Mouse (Mus musculus) megakaryocyte-erythroid progenitor cell, adult 5 weeks (primary cell): ENCODE data around the gene Stk11ip. TPM values are rescaled to one million over a fixed set of nuclear protein-coding genes. Genes with fewer than 3 reads are reported as not detected.

Experiments
- polyA plus RNA-seq: library from polyadenylated mRNA; stranded (reverse); fragments of >175 nt; gene quantifications from 2 replicates; pipeline ENCODE4 v1.2.3, GENCODE M21; 2012

Gene Stk11ip
- 116 and 118 TPM in 2 replicates for polyA plus RNA-seq

DNA sequence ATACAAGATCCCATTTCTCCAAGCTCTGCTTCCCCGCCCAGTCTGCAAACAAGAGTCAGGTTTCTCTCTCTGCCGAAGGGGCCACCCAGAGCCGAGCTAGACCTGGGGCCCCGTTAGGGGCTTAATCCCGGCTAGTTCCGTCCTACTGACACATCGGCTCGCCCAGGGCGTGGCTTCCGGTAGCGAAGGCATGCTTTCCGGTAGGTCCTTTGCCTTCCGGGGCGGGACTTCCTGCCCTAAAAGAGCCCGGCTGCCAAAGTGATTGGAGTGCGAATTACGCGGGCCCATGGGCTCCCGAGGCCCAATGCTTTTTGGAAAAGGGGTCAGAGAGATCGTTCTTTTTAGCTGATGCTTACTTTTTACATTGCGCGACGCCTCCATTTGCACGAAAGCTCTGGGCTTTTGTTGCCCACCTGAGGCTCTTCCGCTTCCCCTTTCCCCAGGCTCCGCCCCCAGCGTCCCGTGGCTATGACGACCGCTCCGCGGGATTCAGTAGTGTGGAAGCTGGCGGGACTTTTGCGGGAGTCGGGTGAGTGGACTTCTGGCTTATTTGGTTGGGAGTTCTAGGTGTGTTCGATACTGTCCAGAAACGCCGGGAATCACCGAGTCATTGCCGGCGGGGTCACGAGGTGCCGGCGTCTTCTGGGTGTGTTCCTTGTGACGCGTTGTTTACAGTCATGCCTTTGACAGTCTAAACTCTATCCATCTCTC is at the start of gene Stk11ip:
Gene Stk11ip (plus strand): TSS at position 209 of the 711 bp plus-strand sequence.

DNA sequence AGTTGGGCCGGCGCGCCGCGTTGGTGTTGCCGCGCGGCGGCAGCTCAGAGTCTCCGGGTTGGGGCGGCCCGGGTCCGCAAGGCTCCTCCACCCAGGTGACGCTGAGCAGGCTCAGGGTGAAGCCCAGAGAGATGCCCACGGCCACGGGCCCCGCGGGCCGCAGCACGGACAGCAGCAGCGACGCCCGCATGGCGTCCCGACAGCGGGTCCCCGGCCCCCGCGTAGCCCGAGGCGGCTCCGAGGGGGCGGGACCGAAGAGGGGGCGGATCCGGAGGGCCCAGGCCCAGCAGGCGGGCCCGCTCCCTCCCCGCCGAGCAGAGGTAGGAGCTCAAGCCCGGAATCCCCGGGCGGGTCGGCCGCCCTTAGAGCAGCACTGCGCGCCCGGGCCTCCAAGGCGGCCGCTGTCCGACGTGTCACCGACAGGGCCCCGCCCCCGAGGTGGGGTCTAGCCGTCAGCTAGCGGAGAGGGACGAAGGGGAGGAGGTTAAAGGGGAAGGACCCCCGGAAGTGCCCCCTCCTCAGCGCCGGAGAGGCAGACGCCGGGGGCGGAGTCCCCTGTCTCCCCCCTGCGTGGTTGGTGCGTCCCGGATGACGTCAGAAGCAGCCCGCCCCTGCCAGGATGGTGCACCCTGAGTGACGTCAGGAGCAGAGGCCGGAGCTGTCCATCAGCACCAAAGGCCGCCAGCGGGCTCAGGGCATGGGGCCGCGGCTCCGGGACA is 42.3 kb upstream of the Stk11ip start, which contains the start of the genes Chpf and Tmem198:
Gene Chpf (minus strand): TSS at position 392 of the 719 bp plus-strand sequence.
Gene Tmem198 (plus strand): TSS at position 617 of the 719 bp plus-strand sequence.

DNA sequence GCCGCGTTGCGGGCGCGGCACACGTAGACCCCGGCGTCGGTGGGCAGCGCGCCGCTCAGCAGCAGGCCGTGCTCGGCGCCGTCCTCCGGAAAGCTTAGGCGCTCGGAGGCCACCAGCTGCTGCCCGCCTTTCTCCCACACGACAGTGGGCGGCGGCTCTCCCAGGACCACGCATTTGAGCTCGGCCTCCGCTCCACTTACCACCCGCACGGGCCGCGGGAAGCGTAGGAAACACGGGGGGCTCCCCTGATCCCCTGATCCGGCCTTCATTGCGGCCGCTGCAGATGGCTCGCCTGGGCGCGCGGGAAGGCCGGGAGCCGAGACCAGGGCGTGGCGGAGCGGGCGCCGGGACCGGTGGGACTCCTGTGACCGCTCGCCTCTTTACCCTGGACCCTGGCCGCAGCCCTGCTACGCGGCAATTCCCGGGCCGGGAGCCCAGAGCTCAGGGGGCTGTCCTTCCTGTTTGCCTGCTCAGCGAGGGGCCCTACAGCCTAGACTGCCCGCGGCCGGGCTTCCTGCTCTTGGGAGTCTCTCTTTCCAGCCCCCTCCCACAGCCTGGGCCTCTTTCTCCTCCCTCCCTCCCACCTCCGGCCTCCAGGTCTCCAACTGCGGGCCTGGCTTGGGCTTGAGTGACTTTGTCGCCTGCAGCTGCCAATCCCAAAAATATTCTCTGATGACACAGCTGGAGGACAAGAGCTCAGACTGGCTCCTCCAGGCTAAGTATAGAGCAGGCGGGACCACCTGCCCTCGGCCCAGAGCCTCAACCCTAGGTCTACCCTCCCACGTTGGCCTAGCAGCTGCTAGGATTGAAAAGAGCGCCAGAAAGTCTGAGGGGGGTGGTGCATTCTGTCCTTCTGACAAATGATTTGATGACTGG is 15.1 kb upstream of the Stk11ip start, which contains the start of gene Obsl1:
Gene Obsl1 (minus strand): TSS at position 497 of the 876 bp plus-strand sequence.

DNA sequence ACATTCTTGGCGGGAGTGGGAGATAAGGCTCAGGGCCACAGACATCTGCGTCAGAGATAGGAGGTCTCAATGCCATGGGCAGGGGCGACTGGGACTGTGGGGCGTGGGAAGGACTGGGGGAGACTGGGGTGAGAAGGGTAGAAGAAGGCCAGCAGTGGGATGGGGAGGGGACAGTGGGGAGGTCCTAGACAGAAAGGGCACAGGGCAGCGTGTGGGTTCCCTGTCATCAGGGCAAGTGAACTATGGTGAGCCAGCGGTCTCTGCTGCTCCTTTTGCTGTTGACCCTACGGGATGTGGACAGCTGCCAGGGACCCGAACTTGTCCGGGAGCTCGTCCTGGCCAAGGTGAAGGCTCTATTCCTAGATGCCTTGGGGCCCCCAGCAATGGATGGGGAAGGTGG is 14.3 kb upstream of the Stk11ip start, which contains the start of gene Inha:
Gene Inha (plus strand): TSS at position 72 of the 400 bp plus-strand sequence.

DNA sequence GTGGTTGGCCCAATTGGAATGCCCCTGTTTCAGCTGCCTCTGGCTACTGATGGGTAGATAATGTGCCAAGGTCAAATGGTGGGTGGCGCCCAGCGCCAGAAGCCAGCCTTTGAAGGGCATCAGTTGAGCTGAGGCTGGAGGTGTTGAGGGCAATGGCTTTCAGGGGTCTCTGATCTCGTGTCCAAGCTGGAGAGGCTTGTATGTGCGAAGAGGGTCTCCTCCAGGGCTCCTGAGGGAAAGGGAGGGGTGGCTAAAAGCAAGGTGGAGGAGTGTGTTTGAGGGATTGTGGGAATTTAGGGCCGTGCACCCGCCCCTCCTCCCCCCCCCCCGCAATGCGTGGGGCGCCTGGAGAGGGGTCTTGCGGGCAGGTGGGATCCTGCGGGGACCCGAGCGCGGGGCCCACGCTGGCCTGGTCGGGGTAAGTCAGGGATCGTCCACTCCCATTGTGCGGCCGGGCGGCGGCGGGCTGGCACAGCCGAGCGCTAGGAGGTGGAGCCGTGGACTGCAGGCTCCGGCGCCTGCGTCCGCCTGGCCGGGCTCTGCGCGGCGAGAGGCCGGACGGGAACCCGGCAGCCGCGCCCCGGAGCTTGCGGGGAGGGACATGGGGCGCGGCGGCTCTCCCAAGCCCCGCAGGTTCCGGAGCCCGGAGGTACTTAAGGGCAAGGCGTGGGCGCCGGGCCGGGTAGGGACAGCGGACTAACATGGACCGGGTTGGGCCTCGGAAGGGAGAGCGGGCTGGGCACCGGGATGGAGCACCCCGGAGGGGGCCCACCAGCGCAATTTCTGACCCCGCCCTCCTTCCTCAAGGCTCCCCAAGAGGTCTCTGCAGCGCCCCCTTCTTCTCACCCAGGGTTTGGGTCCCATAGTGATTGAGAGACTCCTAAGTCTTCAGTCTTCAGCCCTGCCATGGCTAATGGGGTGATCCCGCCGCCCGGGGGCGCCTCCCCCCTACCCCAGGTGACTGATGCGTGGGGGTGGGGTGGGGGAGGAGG is 24.9 kb downstream of the Stk11ip start, which contains the start of gene Slc4a3:
Gene Slc4a3 (plus strand): TSS at position 302 of the 992 bp plus-strand sequence.

Other genes with a start within 250 kb of the Stk11ip start
- gene Resp18, start 243.1 kb upstream of the Stk11ip start, polyA plus RNA-seq, result not detected in 2 replicates
- gene Dnpep, start 203.5 kb upstream of the Stk11ip start, polyA plus RNA-seq, result 67.1 and 68.5 TPM in 2 replicates
- gene Des, start 161.2 kb upstream of the Stk11ip start, polyA plus RNA-seq, result 0.02 and 0.07 TPM in 2 replicates
- gene Speg, start 146.2 kb upstream of the Stk11ip start, polyA plus RNA-seq, result 0.53 and 1.1 TPM in 2 replicates
- 195 and 229 TPM in 2 replicates for gene Gmppa, start 85.6 kb upstream of the Stk11ip start, polyA plus RNA-seq
- gene Asic4, start 71.1 kb upstream of the Stk11ip start, polyA plus RNA-seq, result 0.04 TPM in 1 of 2 replicates, not detected in the other
- gene Chpf, start 42.2 kb upstream of the Stk11ip start, polyA plus RNA-seq, result 11.5 and 12.8 TPM in 2 replicates
- 0.96 TPM in 2 replicates for gene Tmem198, start 42.0 kb upstream of the Stk11ip start, polyA plus RNA-seq
- gene Obsl1, start 15.1 kb upstream of the Stk11ip start, polyA plus RNA-seq, result 2.0 and 4.2 TPM in 2 replicates
- 0.78 and 0.86 TPM in 2 replicates for gene Inha, start 14.5 kb upstream of the Stk11ip start, polyA plus RNA-seq
- 0.41 and 0.89 TPM in 2 replicates for gene Slc4a3, start 24.7 kb downstream of the Stk11ip start, polyA plus RNA-seq